Mouse (Mus musculus) lung, adult 2 months (tissue): ENCODE measurements around the gene Tanc1. TPM values are rescaled to one million over a fixed set of nuclear protein-coding genes. Genes with fewer than 3 reads are reported as not detected.

ENCODE experiments used
- DNase-seq: peaks from one replicate; pipeline ENCODE4 v3.0.0; 2022
- H3K4me1 ChIP-seq: fragments of 200-500 bp; 2 replicates; pipeline ENCODE4 v1.6.1; 2011; ENCODE audit warnings: low read length; ENCODE audit not compliant: control insufficient read depth, insufficient read depth
- H3K4me3 ChIP-seq: fragments of 200-500 bp; replicated peaks from 2 replicates; pipeline ENCODE3; 2011; ENCODE audit warnings: low read depth, mild to moderate bottlenecking, control low read depth, low read length; ENCODE audit errors: extremely low read depth
- CTCF ChIP-seq: fragments of 200-500 bp; IDR thresholded peaks from 2 replicates; pipeline ENCODE4 v1.5.1; 2011; ENCODE audit warnings: mild to moderate bottlenecking, low read length, control low read depth; ENCODE audit not compliant: insufficient read depth
- POLR2A ChIP-seq: fragments of 200-500 bp; IDR thresholded peaks from 2 replicates; pipeline ENCODE4 v1.6.1; 2011; ENCODE audit warnings: low read depth, mild to moderate bottlenecking, control low read depth, low read length, borderline replicate concordance; ENCODE audit errors: extremely low read depth
- WGBS: fragments of 180-500 bp; shearing (Covaris S2); methylation state at CpG from one replicate; pipeline ENCODE4 v1.1.7; 2018; 5-methylcytosine and 5-hydroxymethylcytosine counted together
- polyA plus RNA-seq: library from polyadenylated mRNA; depleted of rRNA; stranded (reverse); fragments of >200 nt; gene quantifications from 2 replicates; pipeline ENCODE4 v1.2.3, GENCODE M21; 2012

Gene Tanc1
- polyA plus RNA-seq, 1 experiment = 29.0 TPM

- H3K4me3 ChIP-seq = no peak overlapping the region
- WGBS = 79% methylated on average over 14 of the region's 14 CpGs
- no peaks in the 10 kb centered on the region for H3K4me1 ChIP-seq
- TF ChIP-seq CTCF (no peak), POLR2A (no peak)
- no peak for DNase-seq
These were observed 187.7 kb downstream of the Tanc1 start for GRCm38 (mm10) chr2:59799572-59799971.

GRCm38 (mm10) chr2:59800481-59801266, 188.8 kb downstream of the Tanc1 start:
- WGBS = 85% methylated on average over 18 of the region's 18 CpGs
- no peaks in the 10 kb centered on the region for H3K4me1 ChIP-seq
- no peak for TF ChIP-seq CTCF
- TF ChIP-seq POLR2A = no peak
- no peak for DNase-seq
- no peak overlapping the region for H3K4me3 ChIP-seq

DNA sequence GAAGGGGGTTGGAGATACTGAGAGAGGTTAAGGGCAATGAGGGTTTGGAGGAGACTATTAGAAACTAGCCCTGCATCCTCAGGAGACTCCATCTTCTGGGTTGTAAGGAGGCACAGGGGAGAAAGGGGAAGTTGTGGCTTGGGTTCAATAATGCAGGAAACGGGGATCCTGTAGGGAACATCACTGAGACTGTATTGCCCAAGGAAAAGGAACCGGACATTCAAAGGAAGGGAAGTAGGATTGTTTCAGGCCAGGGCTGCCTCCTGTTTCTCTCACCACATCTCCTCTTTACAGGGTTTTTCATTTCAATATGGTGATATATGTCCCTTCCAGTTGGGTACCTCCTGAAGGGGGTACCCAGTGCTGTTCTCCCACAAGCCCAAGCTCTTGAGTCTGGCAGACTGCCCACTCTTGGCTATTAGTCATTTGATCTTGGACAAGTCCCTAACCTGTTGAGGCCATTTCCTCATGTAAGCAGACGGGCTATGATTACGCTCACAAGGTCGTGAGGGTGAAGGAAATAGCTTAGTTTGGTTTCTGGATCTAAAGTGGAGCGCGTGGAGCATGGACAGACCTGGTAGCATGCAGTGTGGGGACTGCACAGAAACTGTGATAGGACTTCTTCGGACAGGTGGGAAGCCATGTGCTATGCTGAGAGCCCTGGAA, 191.0 kb downstream of the Tanc1 start:
- TF ChIP-seq CTCF (no peak), POLR2A (no peak)
- 39% methylated on average over 8 of the region's 8 CpGs for WGBS
- no peak for DNase-seq
- no peaks in the 10 kb centered on the region for H3K4me1 ChIP-seq
- no peak overlapping the region for H3K4me3 ChIP-seq

GRCm38 (mm10) chr2:59805595-59805994, 193.8 kb downstream of the Tanc1 start:
- 84% methylated on average over 2 of the region's 2 CpGs for WGBS
- H3K4me3 ChIP-seq = no peak overlapping the region
- no peak for TF ChIP-seq POLR2A
- no peak for TF ChIP-seq CTCF
- no peak for DNase-seq
- peaks cover 1% of the 10 kb centered on the region for H3K4me1 ChIP-seq

GRCm38 (mm10) chr2:59806038-59806437, 194.2 kb downstream of the Tanc1 start:
- no peak for DNase-seq
- TF ChIP-seq CTCF (no peak), POLR2A (no peak)
- 86% methylated on average over 6 of the region's 6 CpGs for WGBS
- H3K4me3 ChIP-seq = no peak overlapping the region
- H3K4me1 ChIP-seq = peaks cover 6% of the 10 kb centered on the region

- peaks cover 10% of the 10 kb centered on the region for H3K4me1 ChIP-seq
- TF ChIP-seq CTCF (no peak), POLR2A (no peak)
- no peak for DNase-seq
- H3K4me3 ChIP-seq = no peak overlapping the region
- WGBS = 93% methylated on average over 4 of the region's 4 CpGs
These were observed 196.8 kb downstream of the Tanc1 start for GRCm38 (mm10) chr2:59808608-59809007.

DNA sequence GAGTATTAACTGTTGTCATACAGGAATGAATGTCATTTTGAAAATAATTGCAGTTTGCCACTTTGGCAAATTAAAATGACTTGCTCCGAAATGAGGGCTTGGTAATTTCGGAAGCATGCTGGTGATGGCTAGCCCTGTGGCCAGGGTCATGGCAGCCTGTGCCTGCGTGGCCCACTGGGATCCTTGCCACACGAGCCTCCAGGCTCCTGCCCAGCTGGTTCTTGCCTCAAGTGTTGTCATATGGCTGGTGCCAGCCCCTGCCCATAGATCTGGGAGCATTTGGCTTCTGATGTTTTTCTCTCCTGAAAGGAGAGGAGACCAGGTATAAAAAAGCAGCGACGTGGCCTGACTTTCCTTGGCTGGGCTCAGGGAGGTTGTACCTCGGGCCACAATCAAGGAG, 198.2 kb downstream of the Tanc1 start:
- Histone ChIP-seq H3K4me1 (peaks cover 13% of the 10 kb centered on the region), H3K4me3 (no peak overlapping the region)
- 89% methylated on average over 7 of the region's 7 CpGs for WGBS
- no peak for TF ChIP-seq CTCF
- no peak for TF ChIP-seq POLR2A
- no peak for DNase-seq

DNA sequence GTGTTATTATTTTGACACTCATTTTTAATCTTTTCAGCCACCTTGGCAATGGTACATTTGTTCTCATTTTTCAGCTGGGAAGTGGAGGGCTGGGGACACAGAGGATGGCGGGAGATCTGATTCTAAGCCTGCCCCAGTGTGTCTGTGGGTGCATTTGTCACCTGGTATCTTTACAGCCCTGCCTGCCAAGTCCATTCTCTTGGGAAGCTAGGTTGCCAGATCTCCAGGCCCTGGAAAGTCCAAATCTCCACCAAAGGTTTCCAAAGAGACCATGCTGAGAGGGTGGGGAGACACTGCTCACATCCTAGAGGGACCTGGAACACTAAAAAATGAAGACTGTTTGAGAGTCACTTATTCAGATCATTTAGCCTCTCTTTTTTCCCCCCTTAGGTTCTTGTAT, 199.4 kb downstream of the Tanc1 start:
- DNase-seq = no peak
- Histone ChIP-seq H3K4me1 (peaks cover 13% of the 10 kb centered on the region), H3K4me3 (no peak overlapping the region)
- 50% methylated on average over 1 of the region's 1 CpGs for WGBS
- TF ChIP-seq CTCF (no peak), POLR2A (no peak)

DNA sequence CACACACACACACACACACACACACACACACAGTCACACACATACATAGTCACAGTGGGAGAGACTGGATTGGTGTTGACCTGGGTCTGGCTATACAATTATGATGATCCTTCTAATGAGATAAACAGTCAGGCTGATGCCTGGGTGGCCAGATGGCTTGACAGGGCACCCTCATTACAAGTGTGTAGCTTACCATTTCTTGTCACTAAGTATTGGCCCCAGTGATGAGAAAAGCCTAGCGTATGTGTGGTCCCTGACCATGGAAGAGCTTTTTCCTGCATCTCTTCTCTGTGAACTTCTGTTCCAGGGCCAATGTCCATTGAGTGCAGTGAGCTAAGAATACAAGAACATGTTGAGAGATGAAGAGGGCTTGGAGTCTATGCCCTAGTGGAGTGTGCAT, 200.8 kb downstream of the Tanc1 start:
- WGBS = 95% methylated on average over 1 of the region's 1 CpGs
- Histone ChIP-seq H3K4me3 (no peak overlapping the region), H3K4me1 (peaks cover 13% of the 10 kb centered on the region)
- no peak for TF ChIP-seq CTCF
- TF ChIP-seq POLR2A = no peak
- DNase-seq = no peak

DNA sequence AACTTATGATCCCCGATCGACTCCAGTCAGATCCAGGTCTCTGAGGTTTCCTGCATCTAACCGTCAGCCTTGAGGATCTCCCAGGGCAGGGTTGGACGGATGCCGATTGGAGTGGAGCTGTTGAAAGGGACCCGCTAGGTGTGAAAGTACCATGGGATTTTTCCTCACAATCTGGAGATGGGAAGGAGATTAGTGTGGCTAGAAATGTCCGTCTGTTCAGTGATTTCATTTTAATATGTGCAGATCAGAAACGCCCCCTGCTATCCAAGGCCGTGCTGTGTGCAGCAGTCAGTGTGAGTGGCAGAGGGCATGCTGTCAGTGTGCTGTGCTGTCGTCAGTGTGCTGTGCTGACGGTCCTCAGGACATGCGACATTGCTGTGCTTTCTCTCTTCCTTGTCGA, 201.6 kb downstream of the Tanc1 start:
- no peak for TF ChIP-seq CTCF
- no peak for TF ChIP-seq POLR2A
- H3K4me3 ChIP-seq = no peak overlapping the region
- peaks cover 13% of the 10 kb centered on the region for H3K4me1 ChIP-seq
- 87% methylated on average over 13 of the region's 13 CpGs for WGBS
- DNase-seq = no peak
